Mouse (Mus musculus) colon, adult 2 months (tissue): Measurements from ENCODE around the gene Speer1. TPM values are rescaled to one million over a fixed set of nuclear protein-coding genes. Genes with fewer than 3 reads are reported as not detected.

Source experiments
- polyA plus RNA-seq: library from polyadenylated mRNA; depleted of rRNA; stranded (reverse); fragments of >200 nt; gene quantifications from 2 replicates; pipeline ENCODE4 v1.2.3, GENCODE M21; 2012; rRNA removed

Speer1 gene
- not detected in 2 replicates for polyA plus RNA-seq

DNA sequence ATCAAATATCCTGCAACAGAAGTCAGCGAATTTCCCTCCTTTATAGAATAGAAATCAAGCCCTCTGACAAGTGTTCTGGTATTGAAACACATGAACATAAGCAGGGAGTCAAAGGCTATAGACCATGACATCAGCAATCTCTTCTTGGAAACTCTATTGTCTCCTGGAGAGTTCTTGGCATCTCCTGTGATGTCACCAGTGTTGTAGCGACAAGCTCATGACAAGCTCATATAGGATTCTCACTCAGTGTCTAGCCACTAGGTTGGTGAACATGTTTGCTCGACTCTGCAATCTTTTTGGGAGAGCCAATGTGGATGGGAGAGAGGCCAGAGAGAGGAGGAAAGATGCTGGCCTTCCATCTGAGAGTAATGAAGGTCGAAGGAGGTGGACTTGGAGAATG is at the start of gene Speer1:
Gene Speer1, plus strand, starts transcription at position 301 of the 400 bp plus-strand sequence.

Other genes starting within 250 kb of the Speer1 start
- not detected in 2 replicates for gene Gm8879, start 213.9 kb upstream of the Speer1 start, polyA plus RNA-seq
- not detected in 2 replicates for gene Gm5861, start 158.4 kb upstream of the Speer1 start, polyA plus RNA-seq
- gene Gm8890, start 85.5 kb upstream of the Speer1 start, polyA plus RNA-seq, result not detected in 2 replicates
- gene Gm8897, start 74.9 kb downstream of the Speer1 start, polyA plus RNA-seq, result not detected in 2 replicates
- not detected in 2 replicates for gene Gm8906, start 161.2 kb downstream of the Speer1 start, polyA plus RNA-seq